Mouse (Mus musculus) heart, postnatal 25 days (tissue): ENCODE results near the gene Gpsm1. TPM values are rescaled to one million over a fixed set of nuclear protein-coding genes. Genes with fewer than 3 reads are reported as not detected.
A peak's percentile ranks its signal among the peaks of the same experiment; 100 is the strongest.
"Not testable (repeated sequence)": the region's sequence is repeated elsewhere in the genome, so short reads cannot be mapped to it uniquely, and the experiment has no call there.

Experiments
- DNase-seq: peaks from one replicate; pipeline ENCODE4 v3.0.0; 2022; ENCODE audit warnings: low spot score
- intact Hi-C: fragments of 180-260 bp; cut with DNase I; formaldehyde crosslinking; loops from one replicate; pipeline ENCODE4 v1.15.1; 2025
- total RNA-seq, 2 experiments: library from RNA; stranded (reverse); gene quantifications; 2 replicates each; pipeline ENCODE4 v1.2.3; 2021

The Gpsm1 gene
- total RNA-seq, 2 experiments from 2014 or later = 195 to 226 TPM

DNA sequence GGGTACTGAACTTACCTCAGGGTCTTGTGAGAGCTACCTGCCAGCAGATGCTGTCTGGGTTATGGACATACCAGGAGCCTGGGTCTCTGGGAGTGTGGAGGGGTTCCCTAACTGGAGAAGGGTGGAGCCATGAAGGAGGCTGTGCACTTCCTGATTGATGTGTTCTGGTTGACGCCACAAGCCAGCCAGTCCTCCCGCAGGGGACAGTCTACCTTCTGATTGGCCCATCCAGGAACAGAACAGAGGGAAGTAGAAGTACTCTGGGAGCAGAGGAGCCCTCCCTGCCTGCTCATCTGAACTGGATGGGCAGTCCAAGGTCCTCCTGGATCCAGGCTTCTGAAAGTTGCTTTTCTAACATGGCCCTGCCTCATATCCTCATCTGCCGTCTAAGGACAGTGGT is 45.5 kb downstream of the Gpsm1 start, which contains the start of gene Card9:
TSS of gene Card9 (minus strand) at position 147 of the 400 bp plus-strand sequence.
- intact Hi-C loops = no loop called here
- DNase-seq = no peak

DNA sequence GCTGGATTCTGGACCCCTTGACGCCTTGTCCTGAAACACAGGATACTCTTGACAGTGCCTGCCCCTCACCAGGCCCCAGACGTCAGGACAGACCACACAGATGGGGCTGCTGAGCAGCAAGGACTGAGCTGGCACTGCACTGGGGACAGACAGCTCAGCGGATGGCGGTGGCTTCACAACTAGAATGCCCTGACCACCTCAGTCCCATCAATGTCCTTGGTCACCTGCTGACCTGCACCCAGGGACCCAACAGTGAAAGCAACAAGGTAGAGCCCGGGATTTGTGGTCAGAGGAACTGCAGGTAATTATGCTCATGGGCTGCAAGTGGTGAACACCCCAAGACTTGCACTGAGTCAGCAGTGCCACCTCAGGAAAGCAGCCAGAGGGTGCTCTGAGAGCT is 47.7 kb downstream of the Gpsm1 start:
- intact Hi-C loops = no loop called here
- no peak for DNase-seq

GRCm38 (mm10) chr2:26363481-26363880 is 48.2 kb downstream of the Gpsm1 start:
- intact Hi-C loops = no loop called here
- DNase-seq = no peak

DNA sequence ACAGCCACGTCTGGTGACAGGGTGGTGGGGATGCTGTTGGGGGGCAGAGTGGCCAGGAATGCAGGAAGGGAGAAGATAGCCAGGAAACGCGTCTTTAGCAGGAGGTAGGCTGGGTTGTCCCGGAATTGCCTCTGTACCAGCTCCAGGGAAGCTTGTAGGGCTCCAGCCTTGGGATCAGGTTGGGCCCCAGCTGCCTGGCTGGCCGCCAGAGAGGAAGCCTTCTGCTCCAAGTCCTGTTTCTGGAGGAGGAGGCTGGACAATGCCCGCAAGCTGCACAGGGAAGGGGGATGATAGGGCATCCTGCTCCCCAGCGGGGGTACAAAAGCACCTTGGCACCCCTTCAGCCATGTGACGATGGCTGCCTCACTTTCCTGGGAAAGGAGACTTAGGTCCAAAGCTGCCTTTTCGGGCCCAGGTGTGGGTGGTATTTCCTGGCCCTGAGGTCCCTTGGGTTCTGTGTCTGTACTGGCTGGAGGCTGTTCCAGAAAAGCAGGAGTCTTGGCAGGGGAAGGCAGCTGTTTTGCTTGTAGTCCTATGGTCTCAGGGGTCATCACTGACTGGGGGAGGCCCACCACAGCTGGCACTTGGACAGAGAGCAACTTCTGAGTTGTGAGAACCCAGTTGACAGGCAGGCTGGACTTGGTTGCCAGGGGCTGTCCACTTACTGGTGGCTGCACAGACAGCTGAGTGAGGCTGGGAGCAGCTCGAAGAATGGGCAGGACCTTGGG is 49.6 kb downstream of the Gpsm1 start:
- intact Hi-C loops = no loop called here
- peak; percentile 64 for DNase-seq

- intact Hi-C loops = no loop called here
Measured at GRCm38 (mm10) chr2:26367911-26368310, 52.6 kb downstream of the Gpsm1 start.

GRCm38 (mm10) chr2:26368572-26368971 is 53.3 kb downstream of the Gpsm1 start:
- DNase-seq = no peak
- intact Hi-C loops = no loop called here

More at GRCm38 (mm10) chr2:26367911-26368310, 52.6 kb downstream of the Gpsm1 start:
- DNase-seq = no peak

DNA sequence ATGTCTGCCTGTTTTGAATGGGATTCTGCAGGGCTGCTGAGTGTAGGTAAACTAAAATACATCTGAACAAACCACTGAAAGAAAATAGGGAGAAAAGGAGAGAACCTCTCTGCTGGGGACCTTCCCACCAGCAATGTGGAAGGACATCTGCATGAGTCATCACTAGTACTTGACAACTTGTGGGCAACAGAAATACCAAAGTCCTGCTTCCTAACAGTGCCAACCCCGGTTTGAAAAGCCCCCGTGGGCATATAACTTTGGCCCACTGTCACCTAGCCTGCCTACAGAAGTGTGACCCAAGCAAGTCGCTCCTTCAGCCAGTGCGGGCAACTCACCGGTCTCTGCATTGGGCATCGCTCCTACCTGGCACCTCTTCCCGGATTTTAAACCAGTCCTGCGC is 57.1 kb downstream of the Gpsm1 start:
- DNase-seq = no peak

GRCm38 (mm10) chr2:26380131-26380771 is 64.9 kb downstream of the Gpsm1 start, which contains the start of gene Snapc4:
Gene Snapc4 (minus strand): TSS chr2:26380653.
- intact Hi-C loops = no loop called here
- DNase-seq = peak; percentile 60

More for the DNA sequence above, 57.1 kb downstream of the Gpsm1 start:
- intact Hi-C loops = no loop called here

- intact Hi-C loops, DNase-seq: not testable (repeated sequence)
Measured at GRCm38 (mm10) chr2:26380871-26381270, 65.6 kb downstream of the Gpsm1 start.

GRCm38 (mm10) chr2:26387713-26388112 is 72.4 kb downstream of the Gpsm1 start:
- intact Hi-C loops = no loop called here
- DNase-seq = no peak

- DNase-seq = no peak
- intact Hi-C loops = loop anchor here (1.0 kb wide), 1 partner anchor 36 kb away; the partner anchor contains the start of gene Dnlz
Measured at GRCm38 (mm10) chr2:26388682-26389153, 73.4 kb downstream of the Gpsm1 start.

DNA sequence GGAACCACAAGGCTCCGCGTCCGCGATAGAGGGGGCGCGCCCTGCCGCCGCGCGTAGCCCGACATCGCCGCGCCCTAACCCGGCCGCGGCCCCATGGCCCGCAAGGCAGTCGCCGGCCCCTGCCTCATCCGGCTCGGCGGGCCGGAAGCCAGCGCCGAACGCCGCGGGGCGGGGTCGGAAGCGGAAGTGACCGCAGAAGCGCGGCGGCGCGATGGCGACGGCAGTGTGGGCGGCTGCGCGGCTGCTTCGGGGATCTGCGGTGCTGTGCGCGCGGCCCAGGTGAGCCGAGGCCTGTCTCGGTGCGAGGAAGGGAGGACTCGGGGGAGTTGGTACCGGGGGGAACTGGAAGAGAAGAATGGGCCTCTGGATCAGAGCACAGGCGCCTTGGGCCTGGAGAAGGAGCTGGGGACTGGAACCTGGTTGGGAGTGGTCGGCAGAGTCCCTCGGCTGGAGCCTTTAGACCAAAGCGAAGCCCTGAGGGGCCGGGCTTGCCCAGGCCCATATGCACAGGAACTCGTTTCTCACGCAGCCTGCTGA is 73.9 kb downstream of the Gpsm1 start, which contains the start of the genes Entr1 and Pmpca:
TSS of gene Entr1 (minus strand) at position 163 of the 537 bp plus-strand sequence.
TSS of gene Pmpca (plus strand) at position 186 of the 537 bp plus-strand sequence.
- intact Hi-C loops = loop anchor here (1.0 kb wide), 1 partner anchor 37 kb away; the partner anchor contains the start of gene Dnlz
- DNase-seq = peak; percentile 72

GRCm38 (mm10) chr2:26390954-26391353 is 75.6 kb downstream of the Gpsm1 start:
- DNase-seq = no peak
- intact Hi-C loops = no loop called here

DNA sequence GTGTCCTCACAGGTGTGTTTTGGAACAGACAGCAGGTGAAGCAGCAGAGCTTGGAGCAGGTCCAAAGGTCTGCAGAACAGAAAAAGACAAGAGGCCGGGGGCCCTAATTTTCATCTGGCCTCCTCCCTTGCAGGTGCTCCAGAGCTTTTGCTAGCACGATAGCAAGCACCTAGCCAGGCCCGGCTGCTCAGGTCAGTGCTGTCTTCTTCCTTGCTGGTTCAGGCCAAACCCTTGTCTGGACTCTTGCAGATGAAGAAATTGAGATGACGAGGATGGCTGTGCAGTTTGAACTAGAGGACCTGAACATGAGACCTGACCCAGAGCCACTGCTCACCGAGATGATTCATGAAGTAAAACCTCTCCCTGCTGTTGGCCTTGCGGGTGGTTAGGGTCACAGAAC is 76.3 kb downstream of the Gpsm1 start:
- no peak for DNase-seq
- intact Hi-C loops = no loop called here

Other genes starting within 250 kb of the Gpsm1 start
- 10 to 100 TPM; 25.5 to 28.9 TPM for gene Nacc2, start 192.3 kb upstream of the Gpsm1 start, total RNA-seq
- not detected for gene Lhx3, start 107.2 kb upstream of the Gpsm1 start, total RNA-seq
- 10 to 100 TPM; 15.8 to 15.9 TPM for gene Qsox2, start 78.0 kb upstream of the Gpsm1 start, total RNA-seq
- under 1 TPM; 0.08 to 0.18 TPM for gene Ccdc187, start 21.0 kb upstream of the Gpsm1 start, total RNA-seq
- gene Dnlz, start 36.6 kb downstream of the Gpsm1 start, total RNA-seq = 10 to 100 TPM; 20.0 to 21.8 TPM
- 1 to 10 TPM; 1.8 to 1.9 TPM for gene Card9, start 45.4 kb downstream of the Gpsm1 start, total RNA-seq
- 10 to 100 TPM in 1 of 2 experiments, 1 to 10 TPM in 1; 8.9 to 11.2 TPM for gene Snapc4, start 65.1 kb downstream of the Gpsm1 start, total RNA-seq
- 10 to 100 TPM; 49.1 to 50.1 TPM for gene Entr1, start 73.8 kb downstream of the Gpsm1 start, total RNA-seq
- gene Pmpca, start 73.8 kb downstream of the Gpsm1 start, total RNA-seq = 100 to 1,000 TPM; 129 to 130 TPM
- gene Inpp5e, start 93.7 kb downstream of the Gpsm1 start, total RNA-seq = 10 to 100 TPM; 15.2 to 16.9 TPM
- 10 to 100 TPM; 34.9 to 38.8 TPM for gene Sec16a, start 129.7 kb downstream of the Gpsm1 start, total RNA-seq
- 10 to 100 TPM; 27.5 to 32.3 TPM for gene Notch1, start 201.1 kb downstream of the Gpsm1 start, total RNA-seq